Mouse (Mus musculus): ENCODE results near the gene Slc44a3. TPM values are rescaled to one million over a fixed set of nuclear protein-coding genes. Genes with fewer than 3 reads are reported as not detected.

Slc44a3 gene
- polyA plus RNA-seq, 1 experiment from 2014 or later, result 25.2 TPM

GRCm38 (mm10) chr3:121448606-121449005 lies 83.6 kb downstream of the Slc44a3 start:
- H3K36me3 ChIP-seq (ENCODE audit: control insufficient read depth, insufficient read depth), result peaks cover 8% of the 10 kb centered on the region; the same call in 1 of the 2 replicates
- 0 out of 2 replicates have a peak overlapping the region, but pooled peaks have one; percentile 11 for H3K9ac ChIP-seq (ENCODE audit: low read depth, low read length)
- TF ChIP-seq CTCF (IDR thresholded peaks at IDR 0.05; ENCODE audit: low read depth), result no peak
- no peak for ATAC-seq
- no peak overlapping the region for H3K4me3 ChIP-seq (ENCODE audit: low read depth, low read length)
- no peak overlapping the region for H3K27ac ChIP-seq (ENCODE audit: low read depth, low read length)
- no peaks in the 10 kb centered on the region for H3K27me3 ChIP-seq (replicated peaks; ENCODE audit: control insufficient read depth, insufficient read depth, low read length)
- no peaks in the 10 kb centered on the region for H3K4me1 ChIP-seq (replicated peaks; ENCODE audit: control insufficient read depth, insufficient read depth, low read length)
- no peaks in the 10 kb centered on the region for H3K9me3 ChIP-seq (ENCODE audit: control insufficient read depth)
- peak overlapping the region; percentile 52 for H3K4me2 ChIP-seq (replicated peaks; ENCODE audit: low read depth)
- 74% methylated on average over 8 of the region's 8 CpGs for WGBS

- Histone ChIP-seq H3K36me3 (ENCODE audit: control insufficient read depth, insufficient read depth) (peaks cover 8% of the 10 kb centered on the region; the same call in 1 of the 2 replicates), H3K27ac (ENCODE audit: low read depth, low read length) (no peak overlapping the region), H3K27me3 (replicated peaks; ENCODE audit: control insufficient read depth, insufficient read depth, low read length) (no peaks in the 10 kb centered on the region), H3K4me1 (replicated peaks; ENCODE audit: control insufficient read depth, insufficient read depth, low read length) (no peaks in the 10 kb centered on the region), H3K4me2 (replicated peaks; ENCODE audit: low read depth) (peak overlapping the region; percentile 52), H3K9me3 (ENCODE audit: control insufficient read depth) (no peaks in the 10 kb centered on the region), H3K4me3 (ENCODE audit: low read depth, low read length) (peak overlapping the region; percentile 17; the same call in 1 of the 2 replicates), H3K9ac (ENCODE audit: low read depth, low read length) (0 out of 2 replicates have a peak overlapping the region, but pooled peaks have one; percentile 11)
- no peak for ATAC-seq
- TF ChIP-seq CTCF (IDR thresholded peaks at IDR 0.05; ENCODE audit: low read depth), result no peak
- WGBS, result 38% methylated on average over 11 of the region's 11 CpGs
These were observed 84.2 kb downstream of the Slc44a3 start for GRCm38 (mm10) chr3:121448029-121448468.

GRCm38 (mm10) chr3:121446454-121446853 lies 85.8 kb downstream of the Slc44a3 start:
- no peaks in the 10 kb centered on the region for H3K4me1 ChIP-seq (replicated peaks; ENCODE audit: control insufficient read depth, insufficient read depth, low read length)
- H3K27me3 ChIP-seq (replicated peaks; ENCODE audit: control insufficient read depth, insufficient read depth, low read length), result no peaks in the 10 kb centered on the region
- no peak overlapping the region for H3K4me3 ChIP-seq (ENCODE audit: low read depth, low read length)
- H3K27ac ChIP-seq (ENCODE audit: low read depth, low read length), result no peak overlapping the region
- H3K36me3 ChIP-seq (ENCODE audit: control insufficient read depth, insufficient read depth), result peaks cover 2% of the 10 kb centered on the region; the same call in 1 of the 2 replicates
- no peak overlapping the region for H3K4me2 ChIP-seq (replicated peaks; ENCODE audit: low read depth)
- no peak for TF ChIP-seq CTCF (IDR thresholded peaks at IDR 0.05; ENCODE audit: low read depth)
- no peak; the same call in 1 of the 2 replicates for ATAC-seq
- WGBS, result 60% methylated on average over 8 of the region's 8 CpGs
- no peak overlapping the region for H3K9ac ChIP-seq (ENCODE audit: low read depth, low read length)
- H3K9me3 ChIP-seq (ENCODE audit: control insufficient read depth), result no peaks in the 10 kb centered on the region

GRCm38 (mm10) chr3:121444414-121444813 lies 87.8 kb downstream of the Slc44a3 start:
- Histone ChIP-seq H3K4me2 (replicated peaks; ENCODE audit: low read depth) (no peak overlapping the region), H3K4me3 (ENCODE audit: low read depth, low read length) (no peak overlapping the region), H3K9me3 (ENCODE audit: control insufficient read depth) (no peaks in the 10 kb centered on the region), H3K4me1 (replicated peaks; ENCODE audit: control insufficient read depth, insufficient read depth, low read length) (no peaks in the 10 kb centered on the region), H3K27ac (ENCODE audit: low read depth, low read length) (no peak overlapping the region), H3K36me3 (ENCODE audit: control insufficient read depth, insufficient read depth) (no peaks in the 10 kb centered on the region), H3K27me3 (replicated peaks; ENCODE audit: control insufficient read depth, insufficient read depth, low read length) (no peaks in the 10 kb centered on the region), H3K9ac (ENCODE audit: low read depth, low read length) (no peak overlapping the region)
- 91% methylated on average over 6 of the region's 6 CpGs for WGBS
- no peak for ATAC-seq
- TF ChIP-seq CTCF (IDR thresholded peaks at IDR 0.05; ENCODE audit: low read depth), result no peak

GRCm38 (mm10) chr3:121443861-121444271 lies 88.3 kb downstream of the Slc44a3 start:
- 83% methylated on average over 4 of the region's 4 CpGs for WGBS
- H3K4me1 ChIP-seq (replicated peaks; ENCODE audit: control insufficient read depth, insufficient read depth, low read length), result no peaks in the 10 kb centered on the region

GRCm38 (mm10) chr3:121442288-121442687 lies 89.9 kb downstream of the Slc44a3 start:
- ATAC-seq, result no peak

More at GRCm38 (mm10) chr3:121443861-121444271, 88.3 kb downstream of the Slc44a3 start:
- H3K9ac ChIP-seq (ENCODE audit: low read depth, low read length), result no peak overlapping the region
- no peak overlapping the region for H3K4me3 ChIP-seq (ENCODE audit: low read depth, low read length)
- no peak for ATAC-seq
- H3K27ac ChIP-seq (ENCODE audit: low read depth, low read length), result no peak overlapping the region
- no peaks in the 10 kb centered on the region for H3K27me3 ChIP-seq (replicated peaks; ENCODE audit: control insufficient read depth, insufficient read depth, low read length)
- no peak for TF ChIP-seq CTCF (IDR thresholded peaks at IDR 0.05; ENCODE audit: low read depth)
- H3K9me3 ChIP-seq (ENCODE audit: control insufficient read depth), result no peaks in the 10 kb centered on the region
- H3K36me3 ChIP-seq (ENCODE audit: control insufficient read depth, insufficient read depth), result no peaks in the 10 kb centered on the region
- no peak overlapping the region for H3K4me2 ChIP-seq (replicated peaks; ENCODE audit: low read depth)

More at GRCm38 (mm10) chr3:121442288-121442687, 89.9 kb downstream of the Slc44a3 start:
- no peak overlapping the region for H3K27ac ChIP-seq (ENCODE audit: low read depth, low read length)
- H3K4me1 ChIP-seq (replicated peaks; ENCODE audit: control insufficient read depth, insufficient read depth, low read length), result no peaks in the 10 kb centered on the region
- no peak overlapping the region for H3K4me3 ChIP-seq (ENCODE audit: low read depth, low read length)
- H3K9ac ChIP-seq (ENCODE audit: low read depth, low read length), result no peak overlapping the region
- 79% methylated on average over 5 of the region's 5 CpGs for WGBS
- no peak for TF ChIP-seq CTCF (IDR thresholded peaks at IDR 0.05; ENCODE audit: low read depth)
- no peaks in the 10 kb centered on the region for H3K36me3 ChIP-seq (ENCODE audit: control insufficient read depth, insufficient read depth)
- no peaks in the 10 kb centered on the region for H3K27me3 ChIP-seq (replicated peaks; ENCODE audit: control insufficient read depth, insufficient read depth, low read length)
- H3K4me2 ChIP-seq (replicated peaks; ENCODE audit: low read depth), result no peak overlapping the region
- no peaks in the 10 kb centered on the region for H3K9me3 ChIP-seq (ENCODE audit: control insufficient read depth)

Measured in intestine, postnatal 0 days (tissue).